Mouse (Mus musculus): ENCODE results near the gene Tnfsf15. TPM values are rescaled to one million over a fixed set of nuclear protein-coding genes. Genes with fewer than 3 reads are reported as not detected.

Gene Tnfsf15
- total RNA-seq, 4 experiments from 2014 or later: 0.25 TPM; not detected in 3

DNA sequence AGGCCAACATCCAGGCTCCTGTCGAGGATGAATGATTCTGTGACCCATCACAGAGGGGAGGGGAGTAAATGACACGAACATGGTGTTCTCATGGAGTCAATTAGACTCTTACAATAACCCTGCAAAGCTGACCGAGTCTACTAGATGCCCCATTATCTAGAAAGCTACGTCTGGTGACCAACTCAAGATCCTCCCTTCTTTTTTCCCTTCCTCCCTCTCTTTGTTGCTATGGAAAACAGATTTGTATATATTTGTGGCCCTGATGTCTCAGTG is 59.7 kb downstream of the Tnfsf15 start:
- no peak for DNase-seq (ENCODE audit: low spot score in 2 of 2)

- DNase-seq (ENCODE audit: low spot score in 2 of 2): no peak
These were observed 60.3 kb downstream of the Tnfsf15 start for GRCm38 (mm10) chr4:63684412-63685252.

DNA sequence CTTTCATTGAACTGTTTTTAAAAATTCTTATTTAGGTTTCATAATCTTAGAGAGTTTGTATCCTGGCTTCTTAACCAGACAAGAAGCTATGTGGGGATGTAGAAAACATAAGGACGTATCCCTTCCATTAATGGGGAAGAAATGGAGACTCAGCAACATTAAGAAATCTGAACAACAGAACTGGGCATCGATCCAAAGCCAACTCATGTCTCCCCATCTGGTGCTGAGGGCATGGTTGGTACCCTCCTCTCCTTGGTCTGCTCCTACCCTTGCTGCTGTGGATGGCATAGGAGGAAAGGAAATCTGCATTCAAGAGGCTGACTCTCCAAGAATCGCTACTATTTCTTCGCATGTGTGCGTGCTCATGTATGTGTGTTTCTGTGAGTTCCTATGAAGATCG is 61.2 kb downstream of the Tnfsf15 start:
- DNase-seq (ENCODE audit: low spot score in 2 of 2): no peak

- no peak for DNase-seq (ENCODE audit: low spot score in 2 of 2)
These were observed 61.9 kb downstream of the Tnfsf15 start for GRCm38 (mm10) chr4:63683056-63683455.

DNA sequence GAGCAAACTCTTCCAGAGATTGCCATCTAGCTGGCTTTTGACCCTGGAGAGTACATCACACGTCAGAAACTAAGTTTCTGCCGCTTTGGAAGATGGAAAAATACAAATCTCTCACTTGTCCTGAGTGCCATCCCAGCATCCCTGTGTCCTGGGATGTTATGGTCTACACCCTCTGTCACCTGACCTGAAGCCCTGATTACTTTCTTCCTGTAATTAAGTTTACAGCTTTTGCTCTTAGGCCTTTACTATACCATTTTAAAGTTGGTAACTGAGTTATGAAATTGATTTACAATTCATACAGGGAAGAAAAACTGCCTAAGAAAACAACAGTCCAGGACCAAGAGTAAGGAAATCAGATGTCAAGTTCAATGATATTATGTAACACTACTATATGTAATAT is 62.5 kb downstream of the Tnfsf15 start:
- DNase-seq (ENCODE audit: low spot score in 2 of 2): no peak

GRCm38 (mm10) chr4:63681557-63681956 is 63.4 kb downstream of the Tnfsf15 start:
- DNase-seq (ENCODE audit: low spot score in 2 of 2): no peak

Other genes with a start within 250 kb of the Tnfsf15 start
- gene Whrn, start 249.1 kb downstream of the Tnfsf15 start, total RNA-seq (2022): 10 to 100 TPM; 35.8 to 45.1 (median 41.0) TPM
- 100 to 1,000 TPM; 131 to 157 (median 144) TPM for gene Atp6v1g1, start 200.3 kb downstream of the Tnfsf15 start, total RNA-seq (2022)
- gene Tmem268, start 186.3 kb downstream of the Tnfsf15 start, total RNA-seq (2022): 10 to 100 TPM; 11.2 to 16.2 (median 14.6) TPM
- not detected for gene Gm11213, start 139.9 kb downstream of the Tnfsf15 start, total RNA-seq (2022)
- not detected for gene Tex48, start 122.7 kb downstream of the Tnfsf15 start, total RNA-seq (2022)
- gene Gm11214, start 81.7 kb downstream of the Tnfsf15 start, total RNA-seq (2022): not detected
- gene Tnfsf8, start 116.2 kb upstream of the Tnfsf15 start, total RNA-seq (2022): under 1 TPM in 2 of 4 experiments, not detected in 2; 0.30 to 0.53 TPM